Mouse (Mus musculus): Measurements from ENCODE around the gene Foxn3. TPM values are rescaled to one million over a fixed set of nuclear protein-coding genes. Genes with fewer than 3 reads are reported as not detected.

Foxn3 gene
- polyA plus RNA-seq (2015; fragmentation: Nextera tagmentation; extraction: Ambion mirVana), result 66.4 and 69.0 TPM in 2 replicates

GRCm38 (mm10) chr12:99563219-99564059 lies at the start of gene Foxn3:
TSS of gene Foxn3 (minus strand) at chr12:99563582.
- Histone ChIP-seq H3K9me3 (replicated peaks; ENCODE audit: control insufficient read depth, low read length, poor library complexity, severe bottlenecking) (no peaks in the 10 kb centered on the region), H3K4me3 (ENCODE audit: low read depth, low read length) (peak within 1 kb of the TSS; percentile 93), H3K27me3 (ENCODE audit: control insufficient read depth, insufficient read depth, low read depth, low read length) (no peaks in the 10 kb centered on the region), H3K9ac (ENCODE audit: low read depth, low read length) (peak within 1 kb of the TSS; percentile 93), H3K4me2 (ENCODE audit: low read length) (peak within 1 kb of the TSS; percentile 83), H3K27ac (ENCODE audit: low read length) (peak within 1 kb of the TSS; percentile 90), H3K4me1 (ENCODE audit: control insufficient read depth, insufficient read depth, low read length) (peaks cover 18% of the 10 kb centered on the region), H3K36me3 (ENCODE audit: control insufficient read depth, insufficient read depth, low read length) (no peaks in the 10 kb centered on the region)
- under 1% methylated on average over 53 of the region's 66 CpGs for WGBS
- ATAC-seq, result peak; percentile 91

- Histone ChIP-seq H3K27me3 (ENCODE audit: control insufficient read depth, insufficient read depth, low read depth, low read length) (peaks cover 3% of the 10 kb centered on the region; the same call in 1 of the 2 replicates), H3K36me3 (ENCODE audit: control insufficient read depth, insufficient read depth, low read length) (no peaks in the 10 kb centered on the region), H3K4me2 (ENCODE audit: low read length) (no peak overlapping the region), H3K9me3 (replicated peaks; ENCODE audit: control insufficient read depth, low read length, poor library complexity, severe bottlenecking) (no peaks in the 10 kb centered on the region), H3K27ac (ENCODE audit: low read length) (no peak overlapping the region), H3K4me1 (ENCODE audit: control insufficient read depth, insufficient read depth, low read length) (no peaks in the 10 kb centered on the region), H3K4me3 (ENCODE audit: low read depth, low read length) (no peak overlapping the region), H3K9ac (ENCODE audit: low read depth, low read length) (no peak overlapping the region)
- WGBS, result 43% methylated on average over 9 of the region's 9 CpGs
- no peak for ATAC-seq
These were observed 48.9 kb upstream of the Foxn3 start for GRCm38 (mm10) chr12:99612181-99612871.

GRCm38 (mm10) chr12:99610868-99611267 lies 47.5 kb upstream of the Foxn3 start:
- peaks cover 3% of the 10 kb centered on the region; the same call in 1 of the 2 replicates for H3K27me3 ChIP-seq (ENCODE audit: control insufficient read depth, insufficient read depth, low read depth, low read length)
- H3K27ac ChIP-seq (ENCODE audit: low read length), result no peak overlapping the region
- H3K36me3 ChIP-seq (ENCODE audit: control insufficient read depth, insufficient read depth, low read length), result no peaks in the 10 kb centered on the region
- H3K4me2 ChIP-seq (ENCODE audit: low read length), result no peak overlapping the region
- no peaks in the 10 kb centered on the region for H3K4me1 ChIP-seq (ENCODE audit: control insufficient read depth, insufficient read depth, low read length)
- H3K9me3 ChIP-seq (replicated peaks; ENCODE audit: control insufficient read depth, low read length, poor library complexity, severe bottlenecking), result no peaks in the 10 kb centered on the region
- no peak overlapping the region for H3K9ac ChIP-seq (ENCODE audit: low read depth, low read length)
- ATAC-seq, result no peak
- no peak overlapping the region for H3K4me3 ChIP-seq (ENCODE audit: low read depth, low read length)
- WGBS, result 98% methylated on average over 7 of the region's 7 CpGs

- H3K36me3 ChIP-seq (ENCODE audit: control insufficient read depth, insufficient read depth, low read length), result no peaks in the 10 kb centered on the region
- H3K27ac ChIP-seq (ENCODE audit: low read length), result no peak overlapping the region
- no peaks in the 10 kb centered on the region for H3K4me1 ChIP-seq (ENCODE audit: control insufficient read depth, insufficient read depth, low read length)
- no peak overlapping the region for H3K4me3 ChIP-seq (ENCODE audit: low read depth, low read length)
- 91% methylated on average over 16 of the region's 16 CpGs for WGBS
- peaks cover 3% of the 10 kb centered on the region; the same call in 1 of the 2 replicates for H3K27me3 ChIP-seq (ENCODE audit: control insufficient read depth, insufficient read depth, low read depth, low read length)
- H3K9ac ChIP-seq (ENCODE audit: low read depth, low read length), result no peak overlapping the region
- no peaks in the 10 kb centered on the region for H3K9me3 ChIP-seq (replicated peaks; ENCODE audit: control insufficient read depth, low read length, poor library complexity, severe bottlenecking)
- no peak for ATAC-seq
- H3K4me2 ChIP-seq (ENCODE audit: low read length), result no peak overlapping the region
These were observed 46.9 kb upstream of the Foxn3 start for GRCm38 (mm10) chr12:99610069-99610815.

- no peak overlapping the region for H3K4me2 ChIP-seq (ENCODE audit: low read length)
- no peaks in the 10 kb centered on the region for H3K27me3 ChIP-seq (ENCODE audit: control insufficient read depth, insufficient read depth, low read depth, low read length)
- no peaks in the 10 kb centered on the region for H3K4me1 ChIP-seq (ENCODE audit: control insufficient read depth, insufficient read depth, low read length)
- H3K36me3 ChIP-seq (ENCODE audit: control insufficient read depth, insufficient read depth, low read length), result no peaks in the 10 kb centered on the region
- H3K9ac ChIP-seq (ENCODE audit: low read depth, low read length), result no peak overlapping the region
- no peak overlapping the region for H3K4me3 ChIP-seq (ENCODE audit: low read depth, low read length)
- no peaks in the 10 kb centered on the region for H3K9me3 ChIP-seq (replicated peaks; ENCODE audit: control insufficient read depth, low read length, poor library complexity, severe bottlenecking)
- no peak overlapping the region for H3K27ac ChIP-seq (ENCODE audit: low read length)
- ATAC-seq, result no peak
- WGBS, result 81% methylated on average over 5 of the region's 5 CpGs
These were observed 46.3 kb upstream of the Foxn3 start for GRCm38 (mm10) chr12:99609643-99610042.

GRCm38 (mm10) chr12:99608279-99608955 lies 45.0 kb upstream of the Foxn3 start:
- Histone ChIP-seq H3K4me1 (ENCODE audit: control insufficient read depth, insufficient read depth, low read length) (no peaks in the 10 kb centered on the region), H3K4me3 (ENCODE audit: low read depth, low read length) (no peak overlapping the region), H3K4me2 (ENCODE audit: low read length) (no peak overlapping the region), H3K36me3 (ENCODE audit: control insufficient read depth, insufficient read depth, low read length) (no peaks in the 10 kb centered on the region), H3K9ac (ENCODE audit: low read depth, low read length) (no peak overlapping the region), H3K27me3 (ENCODE audit: control insufficient read depth, insufficient read depth, low read depth, low read length) (no peaks in the 10 kb centered on the region), H3K9me3 (replicated peaks; ENCODE audit: control insufficient read depth, low read length, poor library complexity, severe bottlenecking) (no peaks in the 10 kb centered on the region), H3K27ac (ENCODE audit: low read length) (no peak overlapping the region)
- 87% methylated on average over 10 of the region's 10 CpGs for WGBS
- ATAC-seq, result no peak

GRCm38 (mm10) chr12:99603381-99603780 lies 40.0 kb upstream of the Foxn3 start:
- H3K36me3 ChIP-seq (ENCODE audit: control insufficient read depth, insufficient read depth, low read length), result no peaks in the 10 kb centered on the region
- WGBS, result 74% methylated on average over 2 of the region's 2 CpGs
- no peak overlapping the region for H3K4me2 ChIP-seq (ENCODE audit: low read length)
- H3K27ac ChIP-seq (ENCODE audit: low read length), result no peak overlapping the region
- no peaks in the 10 kb centered on the region for H3K27me3 ChIP-seq (ENCODE audit: control insufficient read depth, insufficient read depth, low read depth, low read length)
- H3K4me1 ChIP-seq (ENCODE audit: control insufficient read depth, insufficient read depth, low read length), result no peaks in the 10 kb centered on the region
- ATAC-seq, result no peak
- no peaks in the 10 kb centered on the region for H3K9me3 ChIP-seq (replicated peaks; ENCODE audit: control insufficient read depth, low read length, poor library complexity, severe bottlenecking)
- no peak overlapping the region for H3K4me3 ChIP-seq (ENCODE audit: low read depth, low read length)
- no peak overlapping the region for H3K9ac ChIP-seq (ENCODE audit: low read depth, low read length)

GRCm38 (mm10) chr12:99601841-99602240 lies 38.5 kb upstream of the Foxn3 start:
- no peaks in the 10 kb centered on the region for H3K4me1 ChIP-seq (ENCODE audit: control insufficient read depth, insufficient read depth, low read length)
- no peaks in the 10 kb centered on the region for H3K27me3 ChIP-seq (ENCODE audit: control insufficient read depth, insufficient read depth, low read depth, low read length)
- H3K9me3 ChIP-seq (replicated peaks; ENCODE audit: control insufficient read depth, low read length, poor library complexity, severe bottlenecking), result no peaks in the 10 kb centered on the region
- H3K9ac ChIP-seq (ENCODE audit: low read depth, low read length), result no peak overlapping the region
- no peak overlapping the region for H3K27ac ChIP-seq (ENCODE audit: low read length)
- no peak for ATAC-seq
- no peaks in the 10 kb centered on the region for H3K36me3 ChIP-seq (ENCODE audit: control insufficient read depth, insufficient read depth, low read length)
- H3K4me2 ChIP-seq (ENCODE audit: low read length), result no peak overlapping the region
- no peak overlapping the region for H3K4me3 ChIP-seq (ENCODE audit: low read depth, low read length)
- WGBS, result 99% methylated on average over 3 of the region's 3 CpGs

Data from midbrain, embryonic 16.5 days (tissue).